Mouse (Mus musculus) naive thymus-derived CD4-positive, alpha-beta T cell, adult 2 months (primary cell): ENCODE data around the gene Gm10999.
"Not testable (repeated sequence)": the region's sequence is repeated elsewhere in the genome, so short reads cannot be mapped to it uniquely, and the experiment has no call there.

ENCODE experiments used
- DNase-seq: peaks from one replicate; pipeline ENCODE4 v3.0.0-alpha.2; 2011; ENCODE audit warnings: low read depth

Gm10999 gene

DNA sequence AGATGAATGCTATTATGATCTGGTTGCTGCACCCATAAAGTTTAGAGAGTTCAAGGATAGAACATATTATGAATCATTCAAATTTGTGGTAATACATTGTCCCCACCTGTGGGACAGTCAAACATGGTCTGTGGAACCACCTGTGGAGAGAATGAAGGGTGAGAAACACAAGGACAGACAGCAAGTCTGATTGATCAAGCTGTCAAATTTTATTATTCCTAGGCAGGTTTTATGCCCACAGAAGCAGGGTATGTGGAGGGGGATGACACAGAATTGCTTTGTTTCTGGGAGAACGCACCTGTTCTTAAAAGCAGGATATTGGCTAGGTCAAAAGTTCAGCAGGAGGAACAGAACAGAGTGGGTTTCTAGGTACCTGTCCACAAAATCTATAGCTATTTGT is at the start of gene Gm10999:
Gm10999 (minus strand) TSS at position 101 of the 400 bp plus-strand sequence.
- DNase-seq, result no peak

DNA sequence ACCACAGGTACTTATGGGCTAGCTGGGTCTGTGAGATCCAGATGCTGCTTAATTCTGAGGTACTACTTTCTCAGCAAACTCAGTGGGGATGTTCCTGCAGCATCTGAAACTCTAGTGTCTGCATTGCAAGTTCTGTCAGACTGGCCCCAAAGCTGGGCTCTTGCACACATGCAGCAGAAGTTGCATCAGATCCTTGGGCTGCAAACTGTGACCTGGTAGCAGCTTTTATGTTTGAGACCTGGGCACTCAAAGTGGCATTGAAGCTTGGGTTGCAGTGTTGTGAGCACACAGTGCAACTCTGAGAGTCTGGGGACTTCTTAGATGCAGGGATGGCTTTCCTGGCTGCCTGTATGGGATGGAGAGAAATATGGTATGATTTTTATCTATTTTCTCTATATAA is 2.0 kb upstream of the Gm10999 start:
- DNase-seq, result no peak

DNA sequence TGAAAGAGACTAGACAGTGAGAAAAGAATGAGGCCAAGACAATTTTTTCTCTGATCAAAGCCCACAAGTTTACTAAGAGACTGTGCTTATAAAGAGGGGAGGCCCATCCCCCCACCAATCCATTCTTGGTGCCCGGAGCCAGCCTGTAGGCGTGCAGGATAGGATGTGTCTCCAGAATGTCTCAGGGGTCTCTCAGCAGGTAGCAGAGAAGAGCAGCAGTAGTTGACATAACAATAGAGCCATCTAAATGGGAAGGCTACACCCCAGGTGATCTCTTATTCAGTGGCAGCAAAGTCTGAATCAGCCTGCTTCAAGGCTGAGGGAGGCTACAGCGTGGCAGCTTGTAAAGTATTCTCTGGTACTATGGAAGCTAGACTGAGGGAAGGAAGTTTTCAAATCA is 15.7 kb downstream of the Gm10999 start:
- DNase-seq, result not testable (repeated sequence)
